Mouse (Mus musculus) cerebellum, postnatal 10 days (tissue): ENCODE data around the gene Jun.

Source experiments
- DNase-seq, 2 experiments: peaks; one replicate each; pipeline ENCODE4 v3.0.0; 2021; ENCODE audit warnings: mixed read lengths in 2 of 2

Jun gene

GRCm38 (mm10) chr4:95025847-95026600, 26.0 kb downstream of the Jun start:
- no peak for DNase-seq

DNA sequence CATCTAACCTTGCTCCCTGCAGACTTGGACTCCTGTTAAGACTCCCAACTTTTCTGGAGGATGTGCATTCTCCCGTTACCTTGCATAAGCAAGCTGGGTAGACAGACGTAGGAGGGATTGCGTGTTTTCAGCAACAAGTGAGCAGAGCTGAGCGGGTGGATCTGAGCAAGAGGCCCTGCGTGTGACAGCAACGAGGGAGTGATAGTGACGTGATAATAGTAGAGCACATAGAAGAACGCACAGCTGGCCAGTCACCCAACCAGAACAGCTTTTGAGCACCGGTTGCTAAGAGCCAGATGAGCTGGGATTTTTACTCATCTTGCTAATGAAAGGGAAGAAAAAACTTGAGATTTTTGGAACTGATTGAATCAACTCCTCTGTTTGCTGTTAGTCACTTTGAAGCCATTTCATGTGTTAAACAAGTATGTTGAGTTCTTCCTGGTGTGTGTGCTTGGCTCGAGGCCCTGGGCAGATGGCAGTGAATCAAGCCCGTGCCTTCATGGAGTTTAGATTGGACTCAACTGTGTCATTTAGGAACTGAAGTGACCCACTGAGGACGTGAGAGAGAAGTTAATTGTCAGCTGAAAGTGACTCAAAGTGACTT, 28.6 kb downstream of the Jun start:
- DNase-seq, result peak; percentile 11 to 40

DNA sequence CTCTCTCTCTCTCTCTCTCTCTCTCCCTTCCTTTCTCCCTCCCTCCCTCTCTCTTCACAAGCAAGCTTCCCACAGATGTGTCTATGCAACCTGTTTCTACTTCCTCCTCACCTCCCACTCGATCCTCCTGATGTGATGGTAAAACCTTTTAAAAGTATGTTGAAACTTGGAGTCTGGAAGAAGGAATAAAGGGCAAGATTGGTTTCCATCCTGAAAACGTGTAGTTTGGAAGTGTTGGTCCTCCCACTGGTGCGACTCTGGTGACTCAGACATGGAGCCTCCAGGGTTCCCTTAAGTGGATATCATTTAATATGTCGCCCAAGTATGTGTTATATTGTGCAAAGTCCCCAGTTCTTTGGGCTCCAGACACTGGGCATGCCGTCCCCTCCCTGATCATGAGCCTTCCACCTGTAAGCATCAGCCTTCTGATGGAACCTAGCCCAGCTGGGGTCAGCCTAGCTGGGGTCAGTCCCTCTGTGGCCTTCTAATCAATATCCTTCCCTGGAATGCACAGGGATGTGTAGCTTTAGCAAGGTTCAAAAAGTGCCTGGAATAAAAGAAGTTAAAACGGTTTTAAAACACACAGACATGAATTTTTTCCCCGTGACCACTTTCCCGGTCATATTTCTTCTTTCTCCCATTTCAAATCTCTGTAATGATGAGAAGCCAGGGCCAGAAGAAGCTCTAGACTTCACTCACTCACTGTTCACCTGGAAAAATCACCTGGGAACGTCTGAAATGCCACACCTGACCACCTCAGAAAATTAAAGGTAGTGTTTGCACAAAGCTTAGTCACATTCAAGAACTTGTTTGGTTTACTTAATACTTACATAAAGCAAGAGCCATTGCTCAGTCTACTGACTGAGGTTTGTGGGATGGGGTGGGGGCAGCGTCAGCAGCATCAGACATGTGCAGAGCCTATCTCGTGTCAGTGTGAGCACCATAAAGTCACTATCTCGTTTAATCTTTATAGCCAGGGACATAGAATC, 30.1 kb downstream of the Jun start:
- DNase-seq, result no peak

DNA sequence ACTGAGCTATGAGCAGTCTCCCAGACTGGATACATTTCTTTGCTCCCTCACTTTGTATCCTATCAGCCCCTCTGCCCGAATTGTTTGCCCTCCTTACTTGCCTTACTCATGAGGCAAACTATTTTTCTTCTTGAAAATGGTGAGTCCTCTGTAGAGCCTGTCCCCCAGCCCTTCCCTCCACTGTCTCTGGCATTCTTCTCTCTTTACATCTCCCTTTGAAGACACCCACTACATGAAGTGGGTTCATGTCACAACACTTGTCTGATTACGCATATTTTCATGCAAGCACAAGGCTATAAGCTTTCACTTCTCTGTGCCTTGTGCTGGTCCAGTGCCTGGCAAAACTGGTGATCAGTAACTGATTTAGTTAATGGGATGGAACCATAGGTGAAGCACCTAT, 31.8 kb downstream of the Jun start:
- DNase-seq, result no peak

GRCm38 (mm10) chr4:95018221-95018620, 33.8 kb downstream of the Jun start:
- no peak for DNase-seq

- no peak for DNase-seq
Measured at GRCm38 (mm10) chr4:95012706-95013105, 39.3 kb downstream of the Jun start.

GRCm38 (mm10) chr4:95012256-95012655, 39.8 kb downstream of the Jun start:
- DNase-seq, result no peak

DNA sequence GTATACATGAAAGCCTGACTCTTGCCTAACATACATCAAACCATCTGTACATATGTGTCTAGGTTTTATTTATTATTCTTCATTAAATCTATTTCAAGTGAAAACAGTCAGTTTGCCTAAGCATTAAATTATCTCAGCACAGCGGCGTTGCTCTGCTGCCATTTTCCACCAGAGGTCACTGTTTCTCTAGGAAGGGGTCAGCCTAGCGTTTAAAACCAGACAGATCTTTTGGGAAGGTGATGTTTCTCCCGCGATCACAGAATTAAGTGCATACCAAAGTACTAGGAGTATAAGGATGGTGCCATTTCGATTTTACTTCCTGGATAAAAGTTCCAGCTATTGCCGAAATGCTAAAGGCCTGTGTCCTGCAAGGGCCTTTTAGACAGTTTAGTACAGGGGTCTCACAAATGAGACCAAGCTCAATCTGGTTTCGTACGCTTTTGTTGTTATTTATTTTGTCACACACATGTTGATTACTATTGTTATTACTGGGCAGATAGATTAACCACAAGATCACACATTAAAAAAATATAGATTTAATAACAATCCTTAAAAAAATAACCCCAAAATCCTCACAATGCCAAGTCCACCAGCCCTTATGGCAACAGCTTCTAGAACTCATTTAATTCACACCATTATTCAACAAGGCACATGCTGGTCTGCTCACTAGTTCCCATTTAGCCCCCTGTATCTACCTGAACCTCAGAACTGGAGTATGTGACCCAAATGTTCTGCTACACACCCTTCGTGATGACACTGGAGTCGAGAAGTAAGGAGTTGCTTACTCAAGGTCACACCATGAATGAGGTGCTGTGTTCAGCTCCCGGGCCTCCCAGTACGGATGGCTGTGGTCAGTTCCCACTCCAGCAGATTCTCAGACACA, 43.6 kb downstream of the Jun start:
- DNase-seq, result peak; percentile 85 to 90

GRCm38 (mm10) chr4:95007759-95008158, 44.3 kb downstream of the Jun start:
- DNase-seq, result no peak

GRCm38 (mm10) chr4:95005251-95005830, 46.7 kb downstream of the Jun start:
- no peak for DNase-seq

GRCm38 (mm10) chr4:95001043-95001775, 50.8 kb downstream of the Jun start:
- DNase-seq, result no peak

- no peak for DNase-seq
Measured at GRCm38 (mm10) chr4:95000147-95000546, 51.9 kb downstream of the Jun start.

DNA sequence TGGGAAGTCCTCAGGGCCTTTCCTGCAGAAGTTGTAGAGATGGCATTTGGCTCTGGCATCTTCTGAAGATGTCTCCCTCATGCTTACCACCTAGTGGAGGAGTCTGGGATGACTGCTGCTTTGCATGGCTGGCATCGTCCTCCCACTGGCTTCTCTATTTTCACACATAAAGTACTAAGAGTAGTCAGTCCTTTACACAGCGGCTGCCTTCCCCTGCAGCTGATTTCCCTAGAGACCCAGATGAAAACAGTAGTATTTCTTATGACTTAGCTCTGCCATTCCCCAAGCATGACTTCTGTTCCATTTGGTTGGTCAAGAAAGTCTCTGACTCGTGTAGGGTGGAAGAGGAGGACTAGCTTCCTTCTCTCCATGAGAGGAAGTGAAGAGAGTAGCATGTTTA, 52.8 kb downstream of the Jun start:
- DNase-seq, result peak; percentile 23 to 43
